Mouse (Mus musculus): ENCODE measurements around the gene Rbm26.

DNA sequence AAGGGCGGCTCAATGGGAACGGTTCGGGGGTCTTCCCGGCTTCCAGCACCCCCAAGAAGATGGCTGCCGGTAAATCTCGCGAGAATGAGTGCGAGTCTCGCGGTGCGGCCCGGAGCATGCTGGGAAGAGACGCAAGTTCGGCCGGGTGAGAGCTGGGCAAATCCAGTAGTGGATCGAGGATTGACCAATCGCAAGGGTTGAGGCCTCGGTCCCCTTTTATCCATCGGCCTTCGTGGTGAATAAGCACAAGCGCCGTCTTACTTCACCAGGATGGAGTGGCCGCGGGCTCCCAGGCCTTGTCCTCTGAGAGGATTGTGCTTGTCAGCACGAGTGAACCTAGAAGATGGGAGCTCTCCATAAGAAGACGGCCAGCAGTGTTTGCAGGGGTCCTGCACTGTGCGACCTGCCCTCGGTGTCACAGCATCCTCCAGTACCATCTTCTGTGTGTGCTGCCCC lies at the start of gene Rbm26:
- TF ChIP-seq CTCF (IDR thresholded peaks at IDR 0.05; ENCODE audit: control insufficient read depth, insufficient read depth, insufficient replicate concordance, low read depth, low read length) (no peak), POLR2A (IDR thresholded peaks at IDR 0.05; ENCODE audit: control insufficient read depth, low read depth, low read length) (peak; percentile 92)
